Mouse (Mus musculus): ENCODE results near the gene Gm17018. TPM values are rescaled to one million over a fixed set of nuclear protein-coding genes. Genes with fewer than 3 reads are reported as not detected.

Gene Gm17018
- polyA plus RNA-seq, 1 experiment from 2014 or later, result 43.4 TPM

Other genes with a start within 250 kb of the Gm17018 start
- 39.2 and 40.8 TPM in 2 replicates for gene Btrc, start 196.9 kb upstream of the Gm17018 start, polyA plus RNA-seq (2015; fragmentation: Nextera tagmentation; extraction: Ambion mirVana)
- 12.5 and 13.2 TPM in 2 replicates for gene Poll, start 84 bp upstream of the Gm17018 start, polyA plus RNA-seq (2015; fragmentation: Nextera tagmentation; extraction: Ambion mirVana)
- 2.8 and 5.4 TPM in 2 replicates for gene Fbxw4, start 99.7 kb downstream of the Gm17018 start, polyA plus RNA-seq (2015; fragmentation: Nextera tagmentation; extraction: Ambion mirVana)
- not detected in 2 replicates for gene Fgf8, start 182.3 kb downstream of the Gm17018 start, polyA plus RNA-seq (2015; fragmentation: Nextera tagmentation; extraction: Ambion mirVana)
- 13.8 and 15.6 TPM in 2 replicates for gene Npm3, start 189.0 kb downstream of the Gm17018 start, polyA plus RNA-seq (2015; fragmentation: Nextera tagmentation; extraction: Ambion mirVana)
- gene Mgea5, start 223.2 kb downstream of the Gm17018 start, polyA plus RNA-seq (2015; fragmentation: Nextera tagmentation; extraction: Ambion mirVana), result 35.9 and 40.5 TPM in 2 replicates

All from stomach, embryonic 16.5 days (tissue).